8 mouse cellular contexts compared by ENCODE assay signal in the genomic region with DNA sequence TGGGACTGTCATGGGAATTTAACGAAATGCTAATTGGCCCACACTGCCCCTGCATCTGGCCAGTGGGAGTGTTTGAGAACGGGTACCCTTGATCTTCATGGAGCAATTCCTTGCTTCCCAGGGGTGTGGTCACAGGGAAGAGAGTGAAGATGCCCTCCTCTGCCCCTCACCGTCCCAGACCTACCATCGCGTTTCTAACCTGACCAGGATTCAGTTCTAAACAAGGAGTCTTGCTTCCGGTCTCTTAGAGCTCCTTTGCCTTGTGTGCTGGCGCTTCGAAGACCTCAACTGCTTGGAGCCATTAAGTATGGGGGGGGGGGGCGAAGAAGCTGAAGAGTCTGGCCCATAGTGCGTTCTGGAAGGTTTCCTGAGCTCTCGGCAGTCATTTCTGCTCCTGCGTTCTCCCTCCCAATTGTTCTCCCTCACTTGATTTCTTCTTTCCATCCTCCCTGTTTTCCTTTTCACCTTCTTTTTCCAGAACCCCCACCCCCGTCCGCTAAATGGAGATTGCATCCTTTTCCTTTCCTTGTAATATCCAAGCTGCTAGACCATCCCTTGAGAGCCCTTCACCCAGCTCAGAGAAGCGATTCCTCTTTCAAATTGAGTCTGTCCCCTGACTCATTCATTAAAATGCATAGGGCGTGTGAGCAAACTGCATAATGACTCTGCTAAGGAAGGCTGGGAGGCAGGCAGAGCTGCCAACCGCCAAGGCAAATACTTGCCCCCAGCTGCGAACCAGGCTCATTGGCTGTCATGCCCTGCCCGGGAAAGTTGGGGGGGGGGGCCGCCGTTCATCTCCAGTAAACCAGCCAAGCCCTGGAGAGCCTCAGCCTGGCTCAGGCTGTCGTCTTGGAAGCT. TPM values are rescaled to one million over a fixed set of nuclear protein-coding genes. Genes with fewer than 3 reads are reported as not detected.
DNase-seq lines count a peak whose midpoint lies in the region; ATAC-seq and TF ChIP-seq lines count a peak whose summit lies in the region.

No protein-coding gene starts in this region.

- peak overlapping the region; percentile 71 for H3K27ac ChIP-seq in CH12.LX (ENCODE audit: insufficient read depth, low read depth)
- H3K27ac ChIP-seq in bone marrow macrophage, adult 2 months (ENCODE audit: insufficient read depth, low read depth, low read length) = no peak overlapping the region
- peak overlapping the region; percentile 86 for H3K27ac ChIP-seq in forebrain, embryonic 15.5 days (replicated peaks)
- H3K27ac ChIP-seq in intestine, embryonic 14.5 days (ENCODE audit: low read depth) = peak overlapping the region; percentile 75; the same call in 1 of the 2 replicates

- TF ChIP-seq EP300 in CH12.LX (IDR thresholded peaks at IDR 0.05; ENCODE audit: low read length) = peak; percentile 84

- H3K9me3 ChIP-seq in CH12.LX (replicated peaks; ENCODE audit: low read length) = no peaks in the 10 kb centered on the region
- H3K9me3 ChIP-seq in forebrain, embryonic 15.5 days = no peaks in the 10 kb centered on the region
- no peaks in the 10 kb centered on the region for H3K9me3 ChIP-seq in intestine, embryonic 14.5 days (ENCODE audit: control insufficient read depth, low read length)

- dilution Hi-C loops in CH12.LX (cut with MboI; ENCODE audit: extremely low pct_ligation_motif_present, extremely low pct_unique_long_range_greater_than_20kb, low sequenced_read_pairs) = no loop called here

- no peaks in the 10 kb centered on the region for H3K79me2 ChIP-seq in CH12.LX (replicated peaks; ENCODE audit: control insufficient read depth, extremely low read depth, insufficient read depth, poor library complexity, severe bottlenecking)

- TF ChIP-seq CTCF in CH12.LX (conservative IDR thresholded peaks at IDR 0.05 in 1 of 2, IDR thresholded peaks at IDR 0.05 in 1 of 2; ENCODE audit: low read depth in 2 of 2, low read length in 2 of 2) = no peak
- no peak for TF ChIP-seq CTCF in bone marrow macrophage, adult 2 months (IDR thresholded peaks at IDR 0.05; ENCODE audit: low read depth, low read length)

- no peak for TF ChIP-seq RAD21 in CH12.LX (IDR thresholded peaks at IDR 0.05; ENCODE audit: low read depth, low read length)

- H3K27me3 ChIP-seq in CH12.LX (replicated peaks) = no peaks in the 10 kb centered on the region
- H3K27me3 ChIP-seq in forebrain, embryonic 15.5 days = no peaks in the 10 kb centered on the region
- H3K27me3 ChIP-seq in intestine, embryonic 14.5 days (replicated peaks; ENCODE audit: control insufficient read depth, insufficient read depth, low read length) = no peaks in the 10 kb centered on the region

- H3K4me3 ChIP-seq in CH12.LX (replicated peaks in 1 of 3; ENCODE audit: low read depth in 2 of 3, low read length in 2 of 3, poor library complexity in 1 of 3) = peak overlapping the region; percentile 41 to 46 (median 43)
- peak overlapping the region; percentile 19 for H3K4me3 ChIP-seq in bone marrow macrophage, adult 2 months (ENCODE audit: insufficient read depth, low read length)
- peak overlapping the region; percentile 9; the same call in 1 of the 2 replicates for H3K4me3 ChIP-seq in forebrain, embryonic 15.5 days
- H3K4me3 ChIP-seq in intestine, embryonic 14.5 days (ENCODE audit: low read depth, low read length) = no peak overlapping the region

- peak; percentile 91 for ATAC-seq in forebrain, embryonic 15.5 days (replicated peaks)
- ATAC-seq in intestine, embryonic 14.5 days (replicated peaks; ENCODE audit: low FRiP score, low TSS enrichment, low read depth) = peak; percentile 30; the same call in 1 of the 2 replicates

- in situ Hi-C loops in CH12.LX (cut with MboI; ENCODE audit: low pct_ligation_motif_present, low pct_unique_long_range_greater_than_20kb, low sequenced_read_pairs) = loop anchor here (5.0 kb wide), 1 partner anchor 33 kb away; no protein-coding TSS in a partner anchor

- H3K4me1 ChIP-seq in CH12.LX (ENCODE audit: control insufficient read depth in 1 of 2, insufficient read depth in 2 of 2) = peaks cover 19 to 51% of the 10 kb centered on the region in 2 experiments
- peaks cover 41% of the 10 kb centered on the region for H3K4me1 ChIP-seq in bone marrow macrophage, adult 2 months (ENCODE audit: control insufficient read depth, insufficient read depth, low read length)
- H3K4me1 ChIP-seq in forebrain, embryonic 15.5 days = peaks cover 37% of the 10 kb centered on the region
- H3K4me1 ChIP-seq in intestine, embryonic 14.5 days (replicated peaks; ENCODE audit: control insufficient read depth, insufficient read depth, low read length) = peaks cover 31% of the 10 kb centered on the region

- peak overlapping the region; percentile 89 for H3K4me2 ChIP-seq in CH12.LX (ENCODE audit: insufficient read depth, low read depth, poor library complexity, severe bottlenecking)
- peak overlapping the region; percentile 37 for H3K4me2 ChIP-seq in forebrain, embryonic 15.5 days (replicated peaks)
- peak overlapping the region; percentile 9 for H3K4me2 ChIP-seq in intestine, embryonic 14.5 days (ENCODE audit: low read length)

- peaks cover 4 to 32% of the 10 kb centered on the region in 2 experiments for H3K36me3 ChIP-seq in CH12.LX (replicated peaks in 1 of 2; ENCODE audit: control insufficient read depth in 1 of 2, insufficient read depth in 1 of 2, low read length in 1 of 2)
- H3K36me3 ChIP-seq in forebrain, embryonic 15.5 days = no peaks in the 10 kb centered on the region
- H3K36me3 ChIP-seq in intestine, embryonic 14.5 days (ENCODE audit: control insufficient read depth, insufficient read depth, low read length) = no peaks in the 10 kb centered on the region

- intact Hi-C loops in left cerebral cortex, postnatal 4 days (cut with DNase I) = no loop called here

- DNase-seq in CH12.LX (ENCODE audit: extremely low read depth) = peak; percentile 87
- no peak for DNase-seq in intestine, embryonic 14.5 days (ENCODE audit: low spot score)
- peak; percentile 93 for DNase-seq in left cerebral cortex, postnatal 4 days
- peak; percentile 60 for DNase-seq in neural tube, embryonic 10.5 days (ENCODE audit: extremely low spot score, low spot score)
- DNase-seq in urinary bladder, postnatal 4 days (ENCODE audit: low spot score in 2 of 2) = no peak
- no peak for DNase-seq in thymus, postnatal 25 days

- WGBS in forebrain, embryonic 15.5 days = 3% methylated on average over 22 of the region's 22 CpGs
- WGBS in intestine, embryonic 14.5 days = 17% methylated on average over 22 of the region's 22 CpGs

- peak; percentile 12; the same call in 1 of the 2 replicates for TF ChIP-seq POLR2A in CH12.LX (IDR thresholded peaks at IDR 0.05; ENCODE audit: low read depth, low read length)
- TF ChIP-seq POLR2A in bone marrow macrophage, adult 2 months (IDR thresholded peaks at IDR 0.05; ENCODE audit: borderline replicate concordance, low read depth, low read length) = no peak

- peak overlapping the region; percentile 47 for H3K9ac ChIP-seq in CH12.LX (ENCODE audit: insufficient read depth, low read depth)
- 0 out of 2 replicates have a peak overlapping the region, but pooled peaks have one; percentile 8 for H3K9ac ChIP-seq in forebrain, embryonic 15.5 days (replicated peaks)
- H3K9ac ChIP-seq in intestine, embryonic 14.5 days (ENCODE audit: low read length) = no peak overlapping the region

TF ChIP-seq in CH12.LX, 34 proteins besides CTCF, POLR2A, EP300 and RAD21:
- 0 out of 2 replicates have a peak, but pooled peaks have one; percentile 30 for TF ChIP-seq MAX (IDR thresholded peaks at IDR 0.05; ENCODE audit: low read length)
- peak; percentile 71 for TF ChIP-seq JUN (IDR thresholded peaks at IDR 0.05; ENCODE audit: insufficient read depth, low read depth, low read length)
- TF ChIP-seq BHLHE40 (IDR thresholded peaks at IDR 0.05; ENCODE audit: low read depth, low read length) = peak; percentile 84
- TF ChIP-seq KAT2A (IDR thresholded peaks at IDR 0.05; ENCODE audit: insufficient replicate concordance, low read length) = no peak
- TF ChIP-seq ZNF384 (IDR thresholded peaks at IDR 0.05; ENCODE audit: low read depth, low read length) = no peak
- no peak for TF ChIP-seq NELFE (IDR thresholded peaks at IDR 0.05; ENCODE audit: low read depth, low read length)
- peak; percentile 75; the same call in 1 of the 2 replicates for TF ChIP-seq MAZ (IDR thresholded peaks at IDR 0.05; ENCODE audit: low read depth, low read length)
- TF ChIP-seq SIN3A (IDR thresholded peaks at IDR 0.05; ENCODE audit: low read length) = peak; percentile 32; the same call in 1 of the 2 replicates
- TF ChIP-seq ETS1 (conservative IDR thresholded peaks at IDR 0.05; ENCODE audit: low read depth, low read length) = peak; percentile 88
- TF ChIP-seq MXI1 (IDR thresholded peaks at IDR 0.05; ENCODE audit: low read depth, low read length) = peak; percentile 19; the same call in 1 of the 2 replicates
- 0 out of 2 replicates have a peak, but pooled peaks have one; percentile 9 for TF ChIP-seq MYC (IDR thresholded peaks at IDR 0.05; ENCODE audit: low read depth, low read length)
- peak; percentile 93 for TF ChIP-seq IRF4 (IDR thresholded peaks at IDR 0.05; ENCODE audit: low read depth, low read length)
- no peak; the same call in 1 of the 2 replicates for TF ChIP-seq JUND (conservative IDR thresholded peaks at IDR 0.05; ENCODE audit: low read depth, low read length)

RNA-seq across cellular contexts. Expression of a gene that starts 42.0 kb away (rescaled TPM):
- total RNA-seq in CH12.LX (2012; rRNA removed) (15.1 and 17.2 TPM in 2 replicates), CH12.LX (2014; rRNA removed) (11.8 and 12.7 TPM in 2 replicates)
- 52.5 and 188 TPM in 2 replicates for polyA plus RNA-seq in CH12.LX (2012; ENCODE audit: insufficient read length, low read depth)
- 90.1 and 96.4 TPM in 2 replicates for polyA plus RNA-seq in bone marrow macrophage, adult 2 months (2012; ENCODE audit: insufficient read depth, insufficient read length, missing spikeins)
- polyA plus RNA-seq in forebrain, embryonic 15.5 days (2015; fragmentation: Nextera tagmentation; extraction: Ambion mirVana) = 91.0 and 102 TPM in 2 replicates
- 103 and 120 TPM in 2 replicates for polyA plus RNA-seq in intestine, embryonic 14.5 days (2014; fragmentation: Nextera tagmentation; extraction: Ambion mirVana)
- 10 to 100 TPM; 83.3 to 85.0 TPM for total RNA-seq in left cerebral cortex, postnatal 4 days (2021)

RNA-seq across cellular contexts. Expression of a gene that starts 53.0 kb away (rescaled TPM):
- total RNA-seq in CH12.LX (2012; rRNA removed) (not detected in 2 replicates), CH12.LX (2014; rRNA removed) (not detected in 2 replicates)
- not detected in 2 replicates for polyA plus RNA-seq in CH12.LX (2012; ENCODE audit: insufficient read length, low read depth)
- not detected in 2 replicates for polyA plus RNA-seq in bone marrow macrophage, adult 2 months (2012; ENCODE audit: insufficient read depth, insufficient read length, missing spikeins)
- 0.19 and 1.1 TPM in 2 replicates for polyA plus RNA-seq in forebrain, embryonic 15.5 days (2015; fragmentation: Nextera tagmentation; extraction: Ambion mirVana)
- polyA plus RNA-seq in intestine, embryonic 14.5 days (2014; fragmentation: Nextera tagmentation; extraction: Ambion mirVana) = not detected in 2 replicates
- total RNA-seq in left cerebral cortex, postnatal 4 days (2021) = 1 to 10 TPM; 1.1 to 1.3 TPM

Comparison
In these comparisons a context has a peak if more than half of its experiments do, and no peak if none do; other contexts are left out.
1. DNase-seq: peak in CH12.LX (single experiment), left cerebral cortex, postnatal 4 days (single experiment) and neural tube, embryonic 10.5 days (single experiment); none in intestine, embryonic 14.5 days (single experiment), urinary bladder, postnatal 4 days (0 of 2) and thymus, postnatal 25 days (single experiment).
2. H3K4me2 ChIP-seq: peak in every context shown above with its lines; median percentile 89 in CH12.LX; 37 in forebrain, embryonic 15.5 days; 9 in intestine, embryonic 14.5 days.